Mouse (Mus musculus): Measurements from ENCODE around the gene Atp6v0c.

DNA sequence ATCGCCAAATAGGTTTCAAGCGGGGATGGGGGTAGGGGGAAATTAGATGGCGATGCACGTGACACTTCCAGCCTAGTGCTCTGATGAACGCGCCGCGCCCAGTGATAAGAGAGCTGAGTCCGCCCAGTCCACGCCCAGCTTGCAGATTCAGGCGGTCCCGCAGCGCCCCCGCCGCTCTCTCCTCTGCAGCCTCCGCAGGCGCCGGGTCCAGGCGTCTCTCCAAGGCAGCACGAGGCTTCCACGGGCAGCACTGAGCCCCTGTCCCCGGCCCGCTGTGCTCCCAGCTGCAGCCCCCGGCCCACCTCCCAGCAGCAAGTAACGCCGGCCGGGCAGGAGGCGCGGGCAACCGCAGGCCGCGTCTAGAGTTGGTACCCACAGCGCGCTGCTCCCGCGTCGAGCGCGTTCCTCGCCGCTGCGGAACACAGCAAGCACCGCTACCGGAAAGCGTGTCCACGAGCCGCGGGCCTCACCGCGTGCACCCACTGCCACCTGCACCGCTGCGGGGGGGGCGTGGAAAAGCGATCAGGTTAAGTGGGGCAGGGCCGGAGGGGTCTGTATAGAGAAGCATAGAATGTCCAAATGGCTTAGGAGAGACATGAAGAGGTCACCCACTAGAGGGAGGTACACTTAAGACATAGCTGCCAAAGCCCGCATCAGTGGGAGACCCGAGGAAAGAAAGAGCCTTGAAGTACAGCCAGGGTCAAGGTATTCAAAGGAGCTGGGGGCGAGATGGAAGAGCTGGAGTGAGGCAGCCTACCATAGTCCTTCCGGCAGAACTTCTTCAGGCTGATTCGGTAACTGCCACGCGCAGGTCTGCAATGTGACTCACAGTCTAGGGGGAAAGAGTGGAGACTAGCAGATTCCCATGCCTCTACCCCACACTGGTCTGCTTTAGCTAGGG is 37.2 kb upstream of the Atp6v0c start:
- TF ChIP-seq GATA1 (IDR thresholded peaks at IDR 0.05; ENCODE audit: low read length): peak; percentile 78
- TF ChIP-seq TAL1 (IDR thresholded peaks at IDR 0.05; ENCODE audit: low read length): no peak

Measured in erythroblast, embryonic 14.5 days (primary cell).